Mouse (Mus musculus) midbrain, embryonic 14.5 days (tissue): ENCODE data around the gene Yars. TPM values are rescaled to one million over a fixed set of nuclear protein-coding genes. Genes with fewer than 3 reads are reported as not detected.

Experiments used
- ATAC-seq: fragments of 200-750 bp; cut with Nextera tagmentation; 2 replicates; pipeline ENCODE4 v1.8.0; 2017; ENCODE audit warnings: moderate number of reproducible peaks, moderate library complexity; ENCODE audit not compliant: low FRiP score, low TSS enrichment
- DNase-seq: peaks from one replicate; pipeline ENCODE4 v3.0.0-alpha.2; 2015
- H3K27ac ChIP-seq: fragments of 300-500 bp; sonication (generic); replicated peaks from 2 replicates; pipeline ENCODE4 v1.5.1; 2014; ENCODE audit warnings: mild to moderate bottlenecking, low read depth, low read length, moderate library complexity
- H3K27me3 ChIP-seq: fragments of 300-500 bp; sonication (generic); 2 replicates; pipeline ENCODE4 v1.6.1; 2014; ENCODE audit warnings: low read length, control low read depth, mixed read lengths; ENCODE audit not compliant: control insufficient read depth, insufficient read depth
- H3K36me3 ChIP-seq: fragments of 300-500 bp; sonication (generic); 2 replicates; pipeline ENCODE4 v1.6.1; 2014; ENCODE audit warnings: low read length, control low read depth; ENCODE audit not compliant: control insufficient read depth, insufficient read depth
- H3K4me1 ChIP-seq: fragments of 300-500 bp; sonication (generic); 2 replicates; pipeline ENCODE4 v1.6.1; 2014; ENCODE audit warnings: mild to moderate bottlenecking, antibody characterized with exemption, low read length, control low read depth; ENCODE audit not compliant: control insufficient read depth, insufficient read depth
- H3K4me2 ChIP-seq: fragments of 300-500 bp; sonication (generic); 2 replicates; pipeline ENCODE4 v1.6.1; 2014; ENCODE audit warnings: mild to moderate bottlenecking, low read length, moderate library complexity
- H3K4me3 ChIP-seq: fragments of 300-500 bp; sonication (generic); replicated peaks from 2 replicates; pipeline ENCODE4 v1.5.1; 2014; ENCODE audit warnings: low read depth, low read length
- H3K9ac ChIP-seq: fragments of 300-500 bp; sonication (generic); replicated peaks from 2 replicates; pipeline ENCODE4 v1.6.1; 2014; ENCODE audit warnings: mild to moderate bottlenecking, low read length, moderate library complexity
- H3K9me3 ChIP-seq: fragments of 300-500 bp; sonication (generic); 2 replicates; pipeline ENCODE4 v1.6.1; 2016; ENCODE audit warnings: low read length, control low read depth, mixed read lengths; ENCODE audit not compliant: control insufficient read depth
- WGBS: fragments of 180-500 bp; shearing (Covaris S2); extraction: QIAGEN DNeasy Blood & Tissue Kit; methylation state at CpG from one replicate; pipeline ENCODE4 v1.1.7; 2014; 5-methylcytosine and 5-hydroxymethylcytosine counted together
- polyA plus RNA-seq: library from polyadenylated mRNA; unstranded; fragments of >200 nt; fragmentation: Nextera tagmentation; extraction: Ambion mirVana; gene quantifications from 2 replicates; pipeline ENCODE4 v1.2.1, GENCODE M21; 2014

Gene Yars
- polyA plus RNA-seq, 1 experiment from 2014 or later: 116 TPM

- Histone ChIP-seq H3K4me1 (peaks cover 22% of the 10 kb centered on the region), H3K27me3 (peaks cover 13% of the 10 kb centered on the region), H3K4me2 (no peak overlapping the region), H3K4me3 (no peak overlapping the region), H3K27ac (0 out of 2 replicates have a peak overlapping the region, but pooled peaks have one; percentile 37), H3K9me3 (no peaks in the 10 kb centered on the region), H3K36me3 (no peaks in the 10 kb centered on the region), H3K9ac (no peak overlapping the region)
- WGBS: 8% methylated on average over 7 of the region's 7 CpGs
- DNase-seq (no peak), ATAC-seq (no peak)
Measured at GRCm38 (mm10) chr4:129241898-129242297, 52.3 kb downstream of the Yars start.

GRCm38 (mm10) chr4:129242327-129242726 is 52.8 kb downstream of the Yars start:
- DNase-seq (no peak), ATAC-seq (no peak)
- WGBS: 20% methylated on average over 4 of the region's 4 CpGs
- peaks cover 18% of the 10 kb centered on the region for H3K27me3 ChIP-seq
- H3K4me1 ChIP-seq: peaks cover 18% of the 10 kb centered on the region
- no peaks in the 10 kb centered on the region for H3K36me3 ChIP-seq
- no peak overlapping the region for H3K4me2 ChIP-seq
- no peak overlapping the region for H3K4me3 ChIP-seq
- no peak overlapping the region for H3K9ac ChIP-seq
- 0 out of 2 replicates have a peak overlapping the region, but pooled peaks have one; percentile 37 for H3K27ac ChIP-seq
- no peaks in the 10 kb centered on the region for H3K9me3 ChIP-seq

- Histone ChIP-seq H3K4me3 (no peak overlapping the region), H3K27me3 (peaks cover 22% of the 10 kb centered on the region), H3K4me1 (peaks cover 15% of the 10 kb centered on the region), H3K27ac (no peak overlapping the region), H3K4me2 (no peak overlapping the region), H3K9me3 (no peaks in the 10 kb centered on the region), H3K36me3 (no peaks in the 10 kb centered on the region), H3K9ac (no peak overlapping the region)
- no peak for ATAC-seq
- WGBS: 29% methylated on average over 4 of the region's 4 CpGs
- DNase-seq: no peak
Measured at GRCm38 (mm10) chr4:129242761-129243160, 53.2 kb downstream of the Yars start.

- H3K4me3 ChIP-seq: no peak overlapping the region
- H3K9me3 ChIP-seq: no peaks in the 10 kb centered on the region
- H3K27me3 ChIP-seq: peaks cover 38% of the 10 kb centered on the region
- H3K4me1 ChIP-seq: peaks cover 7% of the 10 kb centered on the region; the same call in 1 of the 2 replicates
- no peak for ATAC-seq
- H3K4me2 ChIP-seq: no peak overlapping the region
- no peaks in the 10 kb centered on the region for H3K36me3 ChIP-seq
- DNase-seq: no peak
- H3K9ac ChIP-seq: no peak overlapping the region
- no peak overlapping the region for H3K27ac ChIP-seq
- 43% methylated on average over 4 of the region's 4 CpGs for WGBS
Measured at GRCm38 (mm10) chr4:129244802-129245201, 55.2 kb downstream of the Yars start.

GRCm38 (mm10) chr4:129246360-129247301 is 57.1 kb downstream of the Yars start:
- 43% methylated on average over 15 of the region's 15 CpGs for WGBS

GRCm38 (mm10) chr4:129247381-129248242 is 58.1 kb downstream of the Yars start:
- H3K36me3 ChIP-seq: no peaks in the 10 kb centered on the region
- H3K27me3 ChIP-seq: peaks cover 54% of the 10 kb centered on the region
- H3K4me1 ChIP-seq: peaks cover 14% of the 10 kb centered on the region
- no peak for DNase-seq
- no peak overlapping the region for H3K27ac ChIP-seq
- 12% methylated on average over 24 of the region's 24 CpGs for WGBS
- H3K4me3 ChIP-seq: peak overlapping the region; percentile 38
- ATAC-seq: no peak
- peak overlapping the region; percentile 60 for H3K9ac ChIP-seq
- peak overlapping the region; percentile 98 for H3K4me2 ChIP-seq
- H3K9me3 ChIP-seq: no peaks in the 10 kb centered on the region

More at GRCm38 (mm10) chr4:129246360-129247301, 57.1 kb downstream of the Yars start:
- H3K9me3 ChIP-seq: no peaks in the 10 kb centered on the region
- no peak overlapping the region for H3K27ac ChIP-seq
- H3K4me2 ChIP-seq: no peak overlapping the region
- peaks cover 52% of the 10 kb centered on the region for H3K27me3 ChIP-seq
- no peaks in the 10 kb centered on the region for H3K36me3 ChIP-seq
- no peak overlapping the region for H3K9ac ChIP-seq
- peaks cover 16% of the 10 kb centered on the region for H3K4me1 ChIP-seq
- ATAC-seq: no peak
- DNase-seq: no peak
- no peak overlapping the region for H3K4me3 ChIP-seq

GRCm38 (mm10) chr4:129248243-129248767 is 58.7 kb downstream of the Yars start:
- peak overlapping the region; percentile 38 for H3K4me3 ChIP-seq
- 3% methylated on average over 48 of the region's 74 CpGs for WGBS
- peaks cover 54% of the 10 kb centered on the region for H3K27me3 ChIP-seq
- peaks cover 12% of the 10 kb centered on the region for H3K4me1 ChIP-seq
- no peaks in the 10 kb centered on the region for H3K9me3 ChIP-seq
- no peak overlapping the region for H3K27ac ChIP-seq
- DNase-seq (no peak), ATAC-seq (no peak)
- no peaks in the 10 kb centered on the region for H3K36me3 ChIP-seq
- peak overlapping the region; percentile 98 for H3K4me2 ChIP-seq
- H3K9ac ChIP-seq: peak overlapping the region; percentile 60

GRCm38 (mm10) chr4:129249288-129249687 is 59.7 kb downstream of the Yars start:
- DNase-seq (no peak), ATAC-seq (no peak)
- Histone ChIP-seq H3K4me3 (no peak overlapping the region), H3K9me3 (no peaks in the 10 kb centered on the region), H3K9ac (no peak overlapping the region), H3K27me3 (peaks cover 53% of the 10 kb centered on the region), H3K27ac (no peak overlapping the region), H3K4me1 (peaks cover 12% of the 10 kb centered on the region), H3K4me2 (no peak overlapping the region), H3K36me3 (no peaks in the 10 kb centered on the region)
- WGBS: 26% methylated on average over 7 of the region's 7 CpGs
